Mouse (Mus musculus) right cerebral cortex, adult 2 months (tissue): ENCODE data around the gene Lamp5.
A peak's percentile ranks its signal among the peaks of the same experiment; 100 is the strongest.

Experiments
- DNase-seq, 2 experiments: peaks; one replicate each; pipeline ENCODE4 v3.0.0; 2021 to 2022; ENCODE audit warnings: low spot score in 2 of 2

Lamp5 gene

DNA sequence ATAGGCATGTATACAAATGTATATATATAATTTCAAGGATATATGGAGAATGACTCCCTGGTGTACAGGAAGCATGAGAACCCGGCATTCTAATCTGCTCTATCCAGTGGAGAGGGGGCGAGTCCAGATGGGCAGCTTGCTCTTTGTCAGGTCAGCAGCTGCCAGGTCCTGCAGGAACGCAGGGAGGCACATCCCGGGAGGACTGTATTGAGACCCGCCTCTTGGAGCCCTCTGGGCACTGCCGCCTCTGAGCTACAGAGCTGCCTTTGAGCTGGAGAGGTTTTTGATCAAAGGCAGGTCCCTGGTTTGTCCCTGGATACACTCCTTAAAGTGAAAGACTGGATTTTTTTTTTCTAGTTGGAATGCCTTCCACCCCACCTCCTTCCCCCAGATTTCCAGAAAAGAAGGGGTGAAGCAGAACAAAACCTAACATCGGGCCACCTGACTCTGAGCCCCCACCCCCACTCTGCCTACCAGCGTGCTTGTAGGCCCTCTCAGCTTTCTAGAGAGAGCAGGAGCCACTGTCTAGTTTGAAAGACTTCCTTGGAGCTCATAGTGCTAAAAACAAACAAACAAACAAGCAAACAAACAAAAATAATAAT lies at the start of gene Lamp5:
Gene Lamp5, plus strand, starts transcription at position 552 of the 602 bp plus-strand sequence.
- DNase-seq = no peak

DNA sequence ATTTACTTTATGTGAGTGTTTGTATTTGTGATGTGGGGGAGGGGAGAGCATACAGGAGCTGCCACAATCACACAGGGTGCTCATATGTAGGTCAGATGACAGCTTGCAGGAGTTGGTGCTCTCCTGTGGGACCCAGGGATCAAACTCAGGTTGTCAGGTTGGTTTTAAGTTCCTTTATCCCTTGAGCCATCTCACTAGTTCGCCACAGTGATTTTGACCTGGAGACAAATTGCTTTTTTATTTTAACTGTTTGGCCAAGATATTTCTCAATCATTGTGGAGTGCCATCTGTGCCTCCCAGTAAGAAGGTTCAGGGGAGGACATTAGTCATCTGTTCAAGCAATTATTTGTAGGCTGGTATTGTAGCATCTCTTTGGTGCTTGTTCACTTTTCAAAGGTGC lies 48.2 kb upstream of the Lamp5 start:
- no peak for DNase-seq

DNA sequence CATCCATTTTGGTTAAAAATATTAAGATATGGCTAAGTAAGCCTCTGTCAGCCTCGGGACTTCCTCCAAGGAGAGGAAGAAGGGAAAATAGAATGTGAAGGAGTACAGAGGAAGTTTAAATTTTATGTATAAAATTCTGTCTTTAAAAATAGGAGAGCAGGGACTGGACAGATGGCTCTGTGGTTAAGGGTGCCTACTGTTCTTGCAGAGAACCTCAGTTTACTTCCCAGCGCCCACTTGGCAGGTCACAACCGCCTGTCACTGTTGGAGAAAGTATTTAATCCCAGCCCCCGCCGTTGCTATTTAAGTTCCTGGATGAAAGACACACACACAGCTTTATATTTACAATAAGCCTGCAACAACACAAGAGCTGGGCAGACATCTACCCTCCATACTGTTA lies 45.8 kb upstream of the Lamp5 start:
- no peak for DNase-seq

DNA sequence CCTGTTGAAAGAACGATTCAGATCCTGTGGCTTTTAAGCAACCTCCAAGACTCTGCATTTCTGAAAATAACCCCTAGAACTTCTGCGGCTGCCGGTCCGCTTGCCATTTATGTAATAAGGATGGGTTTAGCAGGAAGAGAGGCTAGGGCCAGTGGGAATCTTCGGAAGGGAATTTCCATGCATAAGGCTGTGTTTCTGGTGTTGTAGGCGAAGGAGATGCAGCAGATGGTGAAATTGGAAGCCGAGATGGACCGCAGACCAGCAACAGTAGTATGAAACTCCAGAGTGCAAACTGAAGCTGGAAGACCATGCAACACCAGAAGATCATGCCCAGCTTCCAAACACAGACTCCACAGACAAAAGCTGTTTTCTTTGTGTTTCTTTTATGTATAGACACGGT lies 39.3 kb upstream of the Lamp5 start:
- DNase-seq = no peak

DNA sequence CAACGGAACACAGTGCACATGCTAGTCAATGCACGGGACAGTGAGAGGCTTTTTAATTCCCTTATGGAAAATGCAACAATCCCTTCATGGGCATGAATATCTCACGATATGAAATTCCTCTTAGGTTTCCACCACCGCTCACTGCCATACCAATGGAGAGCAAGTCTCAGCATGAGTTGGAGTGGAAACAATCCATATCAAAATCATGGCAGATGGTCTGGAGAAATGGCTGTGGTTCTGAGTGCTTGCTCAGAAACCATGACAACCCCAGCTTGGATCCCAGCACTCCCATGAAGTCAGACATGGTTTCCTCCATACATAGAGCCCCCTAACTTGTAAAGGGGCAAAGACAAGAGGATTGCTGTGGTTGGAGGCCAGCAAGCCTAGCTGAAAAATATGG lies 3.6 kb upstream of the Lamp5 start:
- no peak for DNase-seq

DNA sequence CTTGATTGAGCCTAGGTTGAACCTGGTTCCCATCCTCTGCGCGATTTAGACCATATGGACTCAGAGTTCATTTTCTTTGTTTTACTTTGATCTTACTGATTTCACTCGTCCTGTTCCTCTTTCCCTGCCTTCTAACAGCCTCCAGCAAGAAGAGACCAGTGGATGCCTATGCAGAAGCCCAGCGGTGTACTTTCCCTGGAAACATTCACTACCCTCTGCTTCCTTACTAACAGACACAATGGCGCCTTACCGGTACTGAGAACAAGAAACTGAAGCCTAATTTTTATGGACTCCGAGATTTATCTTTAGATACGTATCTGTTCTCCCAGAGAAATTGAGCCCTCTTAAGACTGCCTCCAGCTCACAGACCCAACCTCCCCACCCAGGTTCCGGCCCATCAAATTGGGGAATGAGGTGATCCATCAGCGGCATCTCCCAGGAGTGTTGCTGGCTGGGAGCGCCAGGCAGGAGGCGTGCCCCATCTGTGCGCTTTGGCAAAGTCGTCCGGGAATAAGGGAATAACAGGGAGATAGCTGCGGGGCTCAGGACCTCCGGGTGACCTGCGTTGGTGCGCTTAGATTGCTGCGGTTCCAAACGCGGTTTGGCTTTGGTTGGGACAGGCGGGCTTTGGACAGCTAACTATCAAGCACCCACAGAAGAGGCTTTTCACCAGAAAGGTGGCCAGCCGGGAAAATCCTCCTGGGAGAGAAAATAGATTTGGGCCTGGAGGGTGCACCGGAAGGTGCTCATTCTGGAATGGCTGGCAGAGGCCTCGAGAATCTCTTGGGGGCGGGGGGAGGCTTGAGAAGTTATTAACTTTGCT lies 1.0 kb upstream of the Lamp5 start:
- no peak for DNase-seq

DNA sequence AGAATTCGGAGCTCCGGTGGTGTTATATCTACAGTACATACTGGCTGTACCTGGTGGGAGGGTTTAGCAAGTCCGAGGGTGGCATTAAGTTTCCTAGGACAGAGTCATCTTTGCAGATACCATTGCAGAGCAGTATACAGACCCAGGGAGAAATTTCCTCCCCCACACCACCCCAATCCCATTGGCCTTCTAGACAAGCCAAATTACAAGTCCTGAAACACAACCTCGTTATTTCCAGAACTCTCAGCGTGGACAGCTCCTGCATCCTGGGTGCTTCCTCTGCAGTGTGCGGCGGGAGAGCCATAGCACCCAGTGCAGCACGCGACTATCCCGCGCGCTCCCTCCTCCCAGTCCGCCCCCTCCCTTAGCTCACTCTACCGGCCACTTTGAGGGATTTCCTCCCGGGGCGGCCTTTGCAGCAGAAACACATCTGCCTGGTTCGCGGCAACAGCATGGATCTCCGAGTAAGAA lies 5.9 kb downstream of the Lamp5 start:
- peak; percentile 60 to 66 for DNase-seq

DNA sequence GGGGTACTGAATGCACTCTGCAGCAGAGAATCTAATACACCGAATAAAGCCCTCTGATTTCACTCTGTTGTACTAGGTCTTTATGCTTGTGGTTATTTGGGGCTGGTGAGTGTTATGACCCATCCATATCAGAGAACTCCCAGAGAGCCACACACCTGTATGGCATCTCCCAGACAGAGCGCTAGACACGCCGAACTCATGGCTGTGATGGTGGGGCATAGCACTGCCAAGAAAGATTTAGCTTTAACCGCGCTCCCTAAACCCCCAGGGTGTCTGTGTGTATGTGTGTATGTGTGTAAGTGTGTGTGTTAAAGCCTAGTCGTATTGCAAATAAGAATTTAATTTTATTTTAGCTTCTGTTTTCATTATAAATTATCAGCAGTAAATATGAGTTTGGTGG lies 6.4 kb downstream of the Lamp5 start:
- no peak for DNase-seq

DNA sequence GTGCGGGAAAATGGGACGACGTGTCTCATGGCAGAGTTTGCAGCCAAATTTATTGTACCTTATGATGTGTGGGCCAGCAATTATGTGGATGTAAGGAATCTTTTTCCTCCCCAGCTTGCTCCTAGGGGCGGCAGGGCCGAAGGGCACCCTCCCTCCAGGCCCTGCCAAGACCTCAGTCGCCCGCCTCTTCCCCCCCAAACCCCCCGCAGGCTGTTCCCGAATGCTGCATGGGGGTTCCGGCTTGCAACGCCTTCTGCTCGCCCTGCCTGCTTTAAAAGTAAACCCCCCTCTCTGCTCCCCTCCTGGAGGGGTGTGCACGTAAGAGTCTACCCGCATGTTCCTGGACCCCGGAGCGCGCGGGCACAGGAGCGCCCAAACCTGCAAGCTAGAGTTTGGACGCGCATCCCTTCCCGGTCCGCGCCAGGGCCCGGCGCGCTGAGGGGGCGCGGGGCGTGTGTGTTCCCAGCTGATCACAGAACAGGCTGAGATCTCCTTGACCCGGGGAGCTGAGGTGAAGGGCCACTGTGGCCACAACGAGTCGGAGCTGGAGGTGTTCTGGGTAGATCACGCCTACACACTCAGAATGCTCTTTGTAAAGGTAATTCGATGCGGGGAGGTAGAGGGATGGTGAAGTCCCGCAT lies 7.1 kb downstream of the Lamp5 start:
- DNase-seq = no peak

DNA sequence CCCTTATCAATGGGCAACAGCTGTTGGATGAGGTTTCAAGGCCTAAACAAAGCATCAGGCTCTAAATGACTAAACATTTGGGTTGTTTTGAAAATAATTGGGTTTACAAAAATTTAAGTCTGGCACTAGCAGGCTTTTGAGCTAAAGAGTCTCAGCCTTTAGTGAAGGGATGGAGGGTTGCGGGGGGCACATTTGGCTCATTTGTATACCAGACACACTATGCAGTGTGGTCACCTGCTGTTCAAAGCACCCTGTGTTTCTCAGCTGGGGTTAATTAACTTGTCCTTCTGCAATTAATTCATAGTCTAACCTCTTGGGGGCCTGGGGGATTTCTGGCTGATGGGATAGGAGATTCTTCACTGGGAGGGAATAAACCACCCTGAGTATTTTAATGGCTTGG lies 12.3 kb downstream of the Lamp5 start:
- no peak for DNase-seq

DNA sequence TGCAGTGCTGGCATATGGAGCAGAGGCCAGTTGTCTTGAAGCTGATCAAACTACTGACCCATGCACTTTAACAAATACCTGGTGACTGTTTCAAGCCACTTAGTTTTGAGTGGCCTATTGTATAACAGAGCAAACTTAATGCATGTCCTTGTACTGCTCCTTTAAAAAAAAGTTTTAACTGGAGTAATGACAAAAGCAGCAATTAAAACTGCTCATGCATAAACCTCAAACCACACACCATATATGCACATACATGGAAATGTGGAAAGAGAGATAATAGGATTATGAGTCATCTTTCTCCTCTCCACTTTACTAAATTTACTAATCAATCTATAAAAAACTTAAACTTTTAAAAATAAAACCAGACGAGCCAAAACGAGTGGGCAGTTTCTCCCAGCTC lies 43.9 kb downstream of the Lamp5 start:
- no peak for DNase-seq

DNA sequence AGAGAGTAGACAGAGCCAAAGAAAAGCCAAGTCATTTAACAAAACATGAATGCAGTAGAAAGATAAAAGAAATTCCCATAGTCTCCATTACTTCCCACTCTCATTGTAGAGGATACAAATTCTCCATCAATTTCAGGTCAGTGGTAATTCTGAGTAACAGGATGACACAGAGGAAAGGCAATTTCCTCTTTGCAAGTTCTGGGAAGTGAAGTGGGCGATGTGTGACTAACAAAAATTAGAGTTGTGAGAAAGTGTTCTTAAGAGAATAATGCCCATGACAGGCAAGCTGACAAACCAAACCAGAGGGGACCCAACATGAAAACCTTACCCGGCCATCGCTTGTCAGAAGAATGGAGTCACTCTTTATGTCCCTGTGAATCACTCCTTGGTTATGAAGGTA lies 45.1 kb downstream of the Lamp5 start:
- no peak for DNase-seq

DNA sequence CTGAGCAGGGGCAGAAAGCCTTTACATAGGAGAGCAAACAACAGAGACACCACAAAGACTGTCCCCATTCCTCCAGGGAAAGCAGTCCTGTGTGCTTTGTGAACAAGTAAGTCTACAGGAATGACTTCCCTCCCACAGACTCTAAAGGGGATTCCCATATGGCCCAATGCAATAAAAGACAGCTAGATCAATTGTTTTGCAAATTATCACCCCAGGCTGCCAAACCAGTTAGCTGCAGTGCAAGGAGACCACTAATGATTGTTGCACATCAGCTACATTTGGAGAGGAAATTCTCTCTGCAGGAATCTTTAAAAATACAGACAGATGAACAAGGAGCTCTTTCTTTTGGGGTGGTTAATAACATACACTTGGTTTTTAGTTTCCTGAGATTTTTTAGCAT lies 55.6 kb downstream of the Lamp5 start:
- no peak for DNase-seq

DNA sequence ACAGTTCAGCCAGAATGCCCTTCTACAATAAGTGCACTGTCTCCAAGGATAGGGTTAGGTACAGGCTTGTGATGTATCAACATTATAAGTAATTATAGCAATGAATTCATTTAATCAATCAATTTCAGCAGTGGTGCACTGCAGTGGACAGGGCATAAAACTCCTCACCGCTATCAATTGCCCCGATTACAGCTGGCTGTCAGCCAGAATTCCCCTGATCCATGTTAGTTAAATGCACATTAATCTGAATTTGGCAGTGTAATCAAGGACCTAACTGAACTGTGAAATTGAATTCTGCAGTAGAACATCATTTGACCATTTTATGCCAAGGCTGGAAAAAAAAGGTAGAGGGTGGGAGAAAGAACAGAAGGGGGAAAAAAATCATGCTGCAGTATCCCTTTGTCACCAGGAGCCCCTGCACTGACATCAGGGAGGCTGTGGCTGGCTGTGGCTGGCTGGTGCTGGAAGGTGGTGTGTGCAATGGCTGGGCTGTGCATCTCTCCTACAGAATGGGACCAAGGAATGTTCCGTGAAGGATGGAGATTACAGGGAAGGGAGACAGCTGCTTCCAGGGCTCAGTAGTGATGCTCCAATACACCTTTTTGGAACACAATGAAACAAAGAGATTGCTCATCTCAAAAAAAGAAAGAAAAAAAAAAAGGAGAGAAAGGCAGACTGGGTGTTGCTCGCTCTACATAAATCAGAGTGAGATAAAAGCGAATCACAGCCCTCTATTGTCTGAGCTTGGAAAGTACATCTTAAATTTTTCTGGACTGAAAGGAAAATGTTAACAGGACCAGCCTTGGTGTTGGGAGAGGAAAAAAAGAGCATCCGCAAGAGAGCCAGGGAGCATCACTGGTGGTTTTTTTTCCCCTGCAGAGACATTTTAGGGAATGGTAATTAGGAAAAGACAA lies 56.3 kb downstream of the Lamp5 start:
- DNase-seq = peak in 1 of 2 experiments; percentile 30

DNA sequence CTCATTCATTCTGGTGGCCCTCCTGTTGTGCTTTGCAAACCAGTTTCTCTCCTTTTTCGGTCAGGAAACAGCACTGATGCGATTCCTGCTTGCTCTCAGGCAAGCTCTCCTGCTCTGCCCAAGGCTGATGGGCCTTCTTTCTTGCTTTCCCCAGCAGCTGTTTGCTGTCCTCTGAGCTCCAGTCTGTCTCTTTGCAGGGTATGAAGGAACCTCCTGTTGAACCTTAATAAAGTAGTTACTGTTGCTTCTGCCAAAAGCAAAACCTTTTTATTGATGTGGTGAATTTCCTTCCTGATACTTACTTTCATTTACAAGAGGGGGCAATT lies 57.0 kb downstream of the Lamp5 start:
- no peak for DNase-seq

DNA sequence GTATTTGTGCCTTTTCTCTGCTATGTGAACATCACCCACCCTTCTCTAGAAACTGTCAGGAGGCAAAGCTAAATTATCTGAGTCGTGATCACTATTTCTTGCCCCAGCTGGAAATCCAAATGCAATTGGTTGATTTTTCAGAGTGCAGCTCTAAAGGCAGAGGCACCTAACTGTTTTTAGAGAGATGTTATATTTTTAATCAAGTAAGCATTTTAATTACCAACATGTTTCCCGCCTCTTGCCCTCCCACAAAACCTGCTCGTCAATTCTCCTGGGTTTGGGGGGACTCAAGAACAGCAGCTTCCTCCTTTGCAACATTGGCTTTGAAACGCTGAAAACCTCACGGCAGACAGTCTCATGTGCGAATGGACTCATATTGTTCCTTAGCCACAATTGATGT lies 61.3 kb downstream of the Lamp5 start:
- DNase-seq = peak in 1 of 2 experiments; percentile 45

DNA sequence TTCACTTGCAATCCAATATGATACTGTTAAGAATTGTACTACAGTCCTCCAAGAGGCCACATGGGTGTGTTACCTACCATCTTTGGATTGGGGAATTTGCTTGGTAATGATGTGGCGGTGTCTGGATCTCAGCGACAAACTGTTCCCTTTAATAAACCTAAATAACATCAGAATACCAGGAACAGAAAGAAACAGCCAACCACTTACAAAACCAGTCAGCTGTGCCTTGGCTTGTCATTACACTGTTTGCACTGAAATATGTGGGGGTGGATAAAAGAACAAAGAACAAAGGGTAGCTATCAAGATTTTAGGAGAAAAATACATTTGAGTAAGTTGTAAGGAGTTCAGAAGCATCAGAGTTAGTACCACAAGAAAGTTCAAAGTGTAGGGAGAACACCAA lies 66.0 kb downstream of the Lamp5 start:
- no peak for DNase-seq
